Mouse (Mus musculus): ENCODE measurements around the gene Nup188. TPM values are rescaled to one million over a fixed set of nuclear protein-coding genes. Genes with fewer than 3 reads are reported as not detected.

The Nup188 gene
- polyA plus RNA-seq, 1 experiment from 2014 or later = 7.5 TPM

GRCm38 (mm10) chr2:30299525-30299924, 13.3 kb downstream of the Nup188 start:
- WGBS (ENCODE audit: insufficient replicate concordance) = 83% methylated on average over 3 of the region's 3 CpGs
- DNase-seq (no peak), ATAC-seq (no peak)
- Histone ChIP-seq H3K9ac (replicated peaks) (no peak overlapping the region), H3K4me1 (ENCODE audit: insufficient read depth) (no peaks in the 10 kb centered on the region), H3K4me3 (ENCODE audit: low read depth, low read length) (no peak overlapping the region), H3K4me2 (ENCODE audit: low read depth, low read length) (no peak overlapping the region), H3K27me3 (ENCODE audit: insufficient read depth, low read length) (no peaks in the 10 kb centered on the region), H3K27ac (ENCODE audit: low read depth) (no peak overlapping the region), H3K9me3 (ENCODE audit: low read length) (no peaks in the 10 kb centered on the region), H3K36me3 (replicated peaks; ENCODE audit: insufficient read depth, low read length) (peaks cover 42% of the 10 kb centered on the region)
- TF ChIP-seq EP300 (IDR thresholded peaks at IDR 0.05; ENCODE audit: low read depth) (no peak), CTCF (IDR thresholded peaks at IDR 0.05; ENCODE audit: low read depth) (peak; percentile 44)

DNA sequence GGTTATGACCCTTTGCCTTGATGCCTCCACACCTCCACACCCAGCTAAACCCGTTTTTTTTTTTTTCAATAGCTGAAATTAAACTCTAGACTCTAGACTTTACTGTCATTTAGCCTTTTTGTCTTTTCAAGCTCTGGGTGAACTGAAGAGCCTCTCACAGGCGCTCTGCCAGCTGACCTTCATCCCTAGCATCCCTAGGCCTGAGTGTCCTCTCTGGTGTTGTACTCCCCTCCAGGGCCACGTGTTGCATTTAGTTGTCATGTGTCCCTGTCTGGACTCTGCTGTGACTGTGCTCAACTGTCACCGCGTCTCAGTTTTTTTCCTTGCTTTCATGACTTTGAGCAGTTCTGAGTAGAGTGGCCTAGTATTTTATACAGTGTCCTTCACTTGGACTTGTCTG, 13.8 kb downstream of the Nup188 start:
- no peak overlapping the region for H3K4me2 ChIP-seq (ENCODE audit: low read depth, low read length)
- no peak for DNase-seq
- 83% methylated on average over 5 of the region's 5 CpGs for WGBS (ENCODE audit: insufficient replicate concordance)
- no peak overlapping the region for H3K4me3 ChIP-seq (ENCODE audit: low read depth, low read length)
- no peak overlapping the region for H3K27ac ChIP-seq (ENCODE audit: low read depth)
- peaks cover 46% of the 10 kb centered on the region for H3K36me3 ChIP-seq (replicated peaks; ENCODE audit: insufficient read depth, low read length)
- H3K9ac ChIP-seq (replicated peaks) = no peak overlapping the region
- TF ChIP-seq CTCF (IDR thresholded peaks at IDR 0.05; ENCODE audit: low read depth) = no peak
- no peak for TF ChIP-seq EP300 (IDR thresholded peaks at IDR 0.05; ENCODE audit: low read depth)
- H3K27me3 ChIP-seq (ENCODE audit: insufficient read depth, low read length) = no peaks in the 10 kb centered on the region
- ATAC-seq = no peak
- H3K4me1 ChIP-seq (ENCODE audit: insufficient read depth) = no peaks in the 10 kb centered on the region
- H3K9me3 ChIP-seq (ENCODE audit: low read length) = no peaks in the 10 kb centered on the region

DNA sequence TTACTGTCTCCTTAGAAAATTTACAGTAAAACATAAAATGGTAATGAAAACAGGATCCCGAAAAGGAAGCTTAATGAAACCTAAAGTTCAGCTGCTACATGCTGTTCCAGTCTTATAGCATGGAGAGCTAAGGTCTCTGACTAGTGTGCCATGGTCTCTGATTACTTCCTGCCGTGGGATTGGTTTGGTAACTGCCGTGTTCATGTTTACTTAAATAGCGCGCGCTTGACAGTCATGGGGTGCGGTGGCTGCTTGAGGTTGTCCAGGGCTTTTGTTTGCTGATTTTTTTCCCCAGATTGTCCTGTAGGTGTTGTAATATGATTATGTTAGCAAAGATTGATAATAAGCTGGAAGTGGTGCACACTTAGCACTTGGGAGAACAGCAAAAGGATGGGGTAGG, 19.9 kb downstream of the Nup188 start:
- H3K36me3 ChIP-seq (replicated peaks; ENCODE audit: insufficient read depth, low read length) = peaks cover 74% of the 10 kb centered on the region
- WGBS (ENCODE audit: insufficient replicate concordance) = 74% methylated on average over 7 of the region's 7 CpGs
- TF ChIP-seq EP300 (IDR thresholded peaks at IDR 0.05; ENCODE audit: low read depth) (no peak), CTCF (IDR thresholded peaks at IDR 0.05; ENCODE audit: low read depth) (no peak)

GRCm38 (mm10) chr2:30309351-30309750, 23.2 kb downstream of the Nup188 start:
- Histone ChIP-seq H3K9me3 (ENCODE audit: low read length) (no peaks in the 10 kb centered on the region), H3K4me2 (ENCODE audit: low read depth, low read length) (no peak overlapping the region), H3K27me3 (ENCODE audit: insufficient read depth, low read length) (no peaks in the 10 kb centered on the region), H3K9ac (replicated peaks) (no peak overlapping the region), H3K36me3 (replicated peaks; ENCODE audit: insufficient read depth, low read length) (peaks cover 80% of the 10 kb centered on the region), H3K4me1 (ENCODE audit: insufficient read depth) (no peaks in the 10 kb centered on the region), H3K4me3 (ENCODE audit: low read depth, low read length) (no peak overlapping the region), H3K27ac (ENCODE audit: low read depth) (no peak overlapping the region)
- WGBS (ENCODE audit: insufficient replicate concordance) = 55% methylated on average over 3 of the region's 3 CpGs
- no peak for DNase-seq
- ATAC-seq = peak; percentile 44; the same call in 1 of the 2 replicates
- TF ChIP-seq CTCF (IDR thresholded peaks at IDR 0.05; ENCODE audit: low read depth) (no peak), EP300 (IDR thresholded peaks at IDR 0.05; ENCODE audit: low read depth) (peak; percentile 65; the same call in 1 of the 2 replicates)

More for the DNA sequence above, 19.9 kb downstream of the Nup188 start:
- ATAC-seq (no peak), DNase-seq (no peak)
- Histone ChIP-seq H3K27ac (ENCODE audit: low read depth) (no peak overlapping the region), H3K4me2 (ENCODE audit: low read depth, low read length) (no peak overlapping the region), H3K9me3 (ENCODE audit: low read length) (no peaks in the 10 kb centered on the region), H3K4me3 (ENCODE audit: low read depth, low read length) (no peak overlapping the region), H3K4me1 (ENCODE audit: insufficient read depth) (no peaks in the 10 kb centered on the region), H3K9ac (replicated peaks) (no peak overlapping the region), H3K27me3 (ENCODE audit: insufficient read depth, low read length) (no peaks in the 10 kb centered on the region)

GRCm38 (mm10) chr2:30311481-30311880, 25.3 kb downstream of the Nup188 start:
- WGBS (ENCODE audit: insufficient replicate concordance) = 90% methylated on average over 2 of the region's 2 CpGs
- Histone ChIP-seq H3K4me3 (ENCODE audit: low read depth, low read length) (no peak overlapping the region), H3K4me2 (ENCODE audit: low read depth, low read length) (no peak overlapping the region), H3K9me3 (ENCODE audit: low read length) (no peaks in the 10 kb centered on the region), H3K27ac (ENCODE audit: low read depth) (no peak overlapping the region), H3K4me1 (ENCODE audit: insufficient read depth) (no peaks in the 10 kb centered on the region), H3K27me3 (ENCODE audit: insufficient read depth, low read length) (no peaks in the 10 kb centered on the region), H3K36me3 (replicated peaks; ENCODE audit: insufficient read depth, low read length) (peaks cover 77% of the 10 kb centered on the region), H3K9ac (replicated peaks) (no peak overlapping the region)
- no peak for ATAC-seq
- TF ChIP-seq CTCF (IDR thresholded peaks at IDR 0.05; ENCODE audit: low read depth) (no peak), EP300 (IDR thresholded peaks at IDR 0.05; ENCODE audit: low read depth) (no peak)
- no peak for DNase-seq

- H3K27me3 ChIP-seq (ENCODE audit: insufficient read depth, low read length) = no peaks in the 10 kb centered on the region
- 90% methylated on average over 4 of the region's 4 CpGs for WGBS (ENCODE audit: insufficient replicate concordance)
- ATAC-seq (no peak), DNase-seq (no peak)
- peaks cover 59% of the 10 kb centered on the region for H3K36me3 ChIP-seq (replicated peaks; ENCODE audit: insufficient read depth, low read length)
- no peak overlapping the region for H3K27ac ChIP-seq (ENCODE audit: low read depth)
- H3K4me2 ChIP-seq (ENCODE audit: low read depth, low read length) = no peak overlapping the region
- H3K4me1 ChIP-seq (ENCODE audit: insufficient read depth) = no peaks in the 10 kb centered on the region
- H3K4me3 ChIP-seq (ENCODE audit: low read depth, low read length) = no peak overlapping the region
- TF ChIP-seq CTCF (IDR thresholded peaks at IDR 0.05; ENCODE audit: low read depth) (peak; percentile 39; the same call in 1 of the 2 replicates), EP300 (IDR thresholded peaks at IDR 0.05; ENCODE audit: low read depth) (no peak)
- no peak overlapping the region for H3K9ac ChIP-seq (replicated peaks)
- no peaks in the 10 kb centered on the region for H3K9me3 ChIP-seq (ENCODE audit: low read length)
Measured at GRCm38 (mm10) chr2:30316136-30316535, 29.9 kb downstream of the Nup188 start.

DNA sequence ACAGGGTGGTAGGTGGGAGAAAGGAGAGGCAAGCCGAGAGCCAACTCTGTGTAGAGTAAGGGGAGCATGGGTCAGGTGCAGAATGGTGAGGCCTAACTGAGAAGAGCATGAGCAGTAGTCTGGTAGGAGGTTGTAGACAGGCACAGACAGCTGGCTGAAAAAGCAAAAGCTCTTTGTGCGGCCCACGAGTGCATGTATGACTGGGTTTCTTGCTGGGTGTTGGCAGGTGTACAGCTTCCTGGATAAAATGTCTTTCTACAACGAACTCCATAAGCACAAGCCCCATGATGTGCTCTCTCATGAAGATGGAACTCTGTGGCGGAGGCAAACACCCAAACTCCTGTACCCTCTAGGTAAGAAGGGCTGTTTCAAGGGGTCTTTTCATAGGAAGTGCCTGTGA, 30.8 kb downstream of the Nup188 start:
- no peak overlapping the region for H3K27ac ChIP-seq (ENCODE audit: low read depth)
- 86% methylated on average over 5 of the region's 5 CpGs for WGBS (ENCODE audit: insufficient replicate concordance)
- DNase-seq = no peak
- H3K27me3 ChIP-seq (ENCODE audit: insufficient read depth, low read length) = no peaks in the 10 kb centered on the region
- no peaks in the 10 kb centered on the region for H3K9me3 ChIP-seq (ENCODE audit: low read length)
- TF ChIP-seq CTCF (IDR thresholded peaks at IDR 0.05; ENCODE audit: low read depth) (no peak), EP300 (IDR thresholded peaks at IDR 0.05; ENCODE audit: low read depth) (no peak)
- no peak overlapping the region for H3K4me2 ChIP-seq (ENCODE audit: low read depth, low read length)
- no peak overlapping the region for H3K4me3 ChIP-seq (ENCODE audit: low read depth, low read length)
- no peak overlapping the region for H3K9ac ChIP-seq (replicated peaks)
- ATAC-seq = no peak
- no peaks in the 10 kb centered on the region for H3K4me1 ChIP-seq (ENCODE audit: insufficient read depth)
- peaks cover 58% of the 10 kb centered on the region for H3K36me3 ChIP-seq (replicated peaks; ENCODE audit: insufficient read depth, low read length)
